Mouse (Mus musculus): ENCODE measurements around the gene Tmem222. TPM values are rescaled to one million over a fixed set of nuclear protein-coding genes. Genes with fewer than 3 reads are reported as not detected.

The Tmem222 gene
- polyA plus RNA-seq, 1 experiment from 2014 or later, result 85.8 TPM

- Histone ChIP-seq H3K4me3 (no peak overlapping the region), H3K9ac (no peak overlapping the region), H3K4me2 (no peak overlapping the region), H3K36me3 (ENCODE audit: poor library complexity, severe bottlenecking) (no peaks in the 10 kb centered on the region), H3K9me3 (replicated peaks) (no peaks in the 10 kb centered on the region), H3K27ac (no peak overlapping the region), H3K4me1 (peaks cover 11% of the 10 kb centered on the region), H3K27me3 (peaks cover 97% of the 10 kb centered on the region)
- 24% methylated on average over 15 of the region's 15 CpGs for WGBS
- no peak for ATAC-seq
Measured at GRCm38 (mm10) chr4:133247072-133247471, 30.5 kb downstream of the Tmem222 start.

- Histone ChIP-seq H3K4me3 (no peak overlapping the region), H3K4me2 (no peak overlapping the region), H3K4me1 (peaks cover 9% of the 10 kb centered on the region), H3K9me3 (replicated peaks) (no peaks in the 10 kb centered on the region), H3K36me3 (ENCODE audit: poor library complexity, severe bottlenecking) (no peaks in the 10 kb centered on the region), H3K27ac (no peak overlapping the region), H3K27me3 (peaks cover 97% of the 10 kb centered on the region), H3K9ac (no peak overlapping the region)
- ATAC-seq, result no peak
- WGBS, result 91% methylated on average over 1 of the region's 1 CpGs
Measured at GRCm38 (mm10) chr4:133244289-133244688, 33.3 kb downstream of the Tmem222 start.

- Histone ChIP-seq H3K27ac (no peak overlapping the region), H3K9me3 (replicated peaks) (no peaks in the 10 kb centered on the region), H3K4me2 (no peak overlapping the region), H3K9ac (no peak overlapping the region), H3K27me3 (peaks cover 97% of the 10 kb centered on the region), H3K36me3 (ENCODE audit: poor library complexity, severe bottlenecking) (no peaks in the 10 kb centered on the region), H3K4me1 (peaks cover 9% of the 10 kb centered on the region), H3K4me3 (no peak overlapping the region)
- WGBS, result 51% methylated on average over 13 of the region's 13 CpGs
- ATAC-seq, result no peak
Measured at GRCm38 (mm10) chr4:133243538-133243937, 34.1 kb downstream of the Tmem222 start.

DNA sequence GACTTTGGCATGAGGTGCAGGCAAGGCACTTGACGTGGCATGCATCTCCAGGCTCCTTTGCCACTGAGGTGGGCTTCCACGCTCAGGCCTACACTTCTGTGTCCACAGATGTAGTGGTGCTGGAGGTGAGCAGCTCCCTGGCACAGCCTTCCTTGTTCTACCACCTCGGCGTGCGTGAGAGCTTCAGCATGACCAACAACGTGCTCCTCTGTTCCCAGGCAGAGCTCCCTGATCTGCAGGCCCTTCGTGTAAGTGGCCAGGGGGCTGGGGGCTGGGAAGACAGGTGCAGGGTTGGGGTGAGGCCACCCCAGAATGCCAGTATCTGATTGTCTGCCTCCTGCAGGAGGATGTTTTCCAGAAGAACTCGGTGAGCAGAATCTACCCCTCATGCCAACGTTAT, 34.9 kb downstream of the Tmem222 start:
- Histone ChIP-seq H3K27ac (no peak overlapping the region), H3K4me2 (no peak overlapping the region), H3K9ac (no peak overlapping the region), H3K4me1 (peaks cover 9% of the 10 kb centered on the region), H3K36me3 (ENCODE audit: poor library complexity, severe bottlenecking) (no peaks in the 10 kb centered on the region), H3K9me3 (replicated peaks) (no peaks in the 10 kb centered on the region), H3K4me3 (no peak overlapping the region), H3K27me3 (peaks cover 89% of the 10 kb centered on the region)
- no peak for ATAC-seq
- WGBS, result 63% methylated on average over 9 of the region's 9 CpGs

DNA sequence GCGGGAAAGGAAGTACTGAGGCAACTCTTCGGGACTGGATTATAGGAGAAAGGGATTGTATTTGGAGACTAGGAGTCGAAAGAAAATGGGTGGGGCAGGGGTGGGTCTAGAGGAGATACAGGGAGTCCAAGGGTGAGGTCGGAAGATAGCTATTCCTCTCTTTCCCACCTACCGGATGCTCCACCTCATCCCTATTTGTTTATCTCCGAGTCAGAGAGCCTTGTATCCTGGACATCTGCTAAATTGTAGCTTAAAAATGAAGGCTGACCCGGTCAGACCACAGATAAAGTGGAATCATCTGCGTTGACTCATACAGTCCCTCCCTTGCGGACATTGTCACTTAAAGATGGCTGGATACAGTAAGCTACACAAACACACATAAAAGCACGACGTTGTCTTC, 35.7 kb downstream of the Tmem222 start:
- peak overlapping the region; percentile 46; the same call in 1 of the 2 replicates for H3K4me3 ChIP-seq
- no peak overlapping the region for H3K9ac ChIP-seq
- WGBS, result 35% methylated on average over 11 of the region's 11 CpGs
- H3K9me3 ChIP-seq (replicated peaks), result no peaks in the 10 kb centered on the region
- H3K36me3 ChIP-seq (ENCODE audit: poor library complexity, severe bottlenecking), result no peaks in the 10 kb centered on the region
- H3K27ac ChIP-seq, result no peak overlapping the region
- H3K4me2 ChIP-seq, result peak overlapping the region; percentile 82
- no peak for ATAC-seq
- peaks cover 81% of the 10 kb centered on the region for H3K27me3 ChIP-seq
- H3K4me1 ChIP-seq, result peaks cover 9% of the 10 kb centered on the region

GRCm38 (mm10) chr4:133240934-133241908, 36.4 kb downstream of the Tmem222 start:
- Histone ChIP-seq H3K27me3 (peaks cover 74% of the 10 kb centered on the region), H3K4me2 (peak overlapping the region; percentile 82), H3K9ac (peak overlapping the region; percentile 61), H3K36me3 (ENCODE audit: poor library complexity, severe bottlenecking) (no peaks in the 10 kb centered on the region), H3K27ac (no peak overlapping the region), H3K4me1 (peaks cover 9% of the 10 kb centered on the region), H3K4me3 (peak overlapping the region; percentile 46), H3K9me3 (replicated peaks) (no peaks in the 10 kb centered on the region)
- under 1% methylated on average over 78 of the region's 78 CpGs for WGBS
- peak; percentile 94 for ATAC-seq

GRCm38 (mm10) chr4:133240490-133240921, 37.1 kb downstream of the Tmem222 start, which contains the start of gene Map3k6:
Gene Map3k6 (plus strand): TSS chr4:133240818.
- Histone ChIP-seq H3K4me1 (peaks cover 9% of the 10 kb centered on the region), H3K9ac (peak within 1 kb of the TSS; percentile 61), H3K27ac (no peak within 1 kb of the TSS), H3K36me3 (ENCODE audit: poor library complexity, severe bottlenecking) (no peaks in the 10 kb centered on the region), H3K4me2 (peak within 1 kb of the TSS; percentile 82), H3K9me3 (replicated peaks) (no peaks in the 10 kb centered on the region), H3K27me3 (peaks cover 72% of the 10 kb centered on the region), H3K4me3 (peak within 1 kb of the TSS; percentile 46)
- 5% methylated on average over 16 of the region's 16 CpGs for WGBS
- ATAC-seq, result 0 out of 2 replicates have a peak, but pooled peaks have one; percentile 11

- Histone ChIP-seq H3K27ac (no peak overlapping the region), H3K9ac (no peak overlapping the region), H3K9me3 (replicated peaks) (no peaks in the 10 kb centered on the region), H3K4me1 (peaks cover 9% of the 10 kb centered on the region), H3K27me3 (peaks cover 50% of the 10 kb centered on the region), H3K4me2 (no peak overlapping the region), H3K36me3 (ENCODE audit: poor library complexity, severe bottlenecking) (no peaks in the 10 kb centered on the region), H3K4me3 (no peak overlapping the region)
- 82% methylated on average over 4 of the region's 4 CpGs for WGBS
- no peak for ATAC-seq
Measured at GRCm38 (mm10) chr4:133237911-133238310, 39.7 kb downstream of the Tmem222 start.

- Histone ChIP-seq H3K4me2 (no peak overlapping the region), H3K27ac (no peak overlapping the region), H3K36me3 (ENCODE audit: poor library complexity, severe bottlenecking) (no peaks in the 10 kb centered on the region), H3K4me1 (peaks cover under 1% of the 10 kb centered on the region; the same call in 1 of the 2 replicates), H3K27me3 (peaks cover 25% of the 10 kb centered on the region), H3K4me3 (no peak overlapping the region), H3K9me3 (replicated peaks) (no peaks in the 10 kb centered on the region), H3K9ac (no peak overlapping the region)
- ATAC-seq, result no peak
- 78% methylated on average over 5 of the region's 5 CpGs for WGBS
Measured at GRCm38 (mm10) chr4:133235415-133235814, 42.2 kb downstream of the Tmem222 start.

DNA sequence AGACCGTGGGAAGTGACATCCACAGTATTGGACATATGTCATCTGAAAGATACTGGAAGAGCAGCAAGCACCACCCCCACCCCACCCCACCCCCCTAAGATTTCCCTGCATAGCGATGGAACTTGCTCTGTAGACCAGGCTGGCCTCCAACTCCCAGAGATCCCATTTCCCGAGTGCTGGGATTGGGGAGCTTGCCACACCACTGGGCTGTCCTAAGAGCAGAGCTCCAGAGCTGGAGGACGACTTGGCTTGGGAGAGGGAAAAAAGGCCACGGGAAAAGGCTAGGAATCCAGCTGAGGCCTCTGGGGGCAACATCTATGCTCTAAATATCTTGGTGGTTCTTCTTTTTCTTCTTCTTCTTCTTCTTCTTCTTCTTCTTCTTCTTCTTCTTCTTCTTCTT, 42.8 kb downstream of the Tmem222 start:
- Histone ChIP-seq H3K27ac (no peak overlapping the region), H3K9ac (no peak overlapping the region), H3K4me1 (no peaks in the 10 kb centered on the region), H3K9me3 (replicated peaks) (no peaks in the 10 kb centered on the region), H3K4me2 (no peak overlapping the region), H3K36me3 (ENCODE audit: poor library complexity, severe bottlenecking) (no peaks in the 10 kb centered on the region), H3K27me3 (peaks cover 19% of the 10 kb centered on the region), H3K4me3 (no peak overlapping the region)
- WGBS, result 63% methylated on average over 5 of the region's 5 CpGs
- ATAC-seq, result no peak

DNA sequence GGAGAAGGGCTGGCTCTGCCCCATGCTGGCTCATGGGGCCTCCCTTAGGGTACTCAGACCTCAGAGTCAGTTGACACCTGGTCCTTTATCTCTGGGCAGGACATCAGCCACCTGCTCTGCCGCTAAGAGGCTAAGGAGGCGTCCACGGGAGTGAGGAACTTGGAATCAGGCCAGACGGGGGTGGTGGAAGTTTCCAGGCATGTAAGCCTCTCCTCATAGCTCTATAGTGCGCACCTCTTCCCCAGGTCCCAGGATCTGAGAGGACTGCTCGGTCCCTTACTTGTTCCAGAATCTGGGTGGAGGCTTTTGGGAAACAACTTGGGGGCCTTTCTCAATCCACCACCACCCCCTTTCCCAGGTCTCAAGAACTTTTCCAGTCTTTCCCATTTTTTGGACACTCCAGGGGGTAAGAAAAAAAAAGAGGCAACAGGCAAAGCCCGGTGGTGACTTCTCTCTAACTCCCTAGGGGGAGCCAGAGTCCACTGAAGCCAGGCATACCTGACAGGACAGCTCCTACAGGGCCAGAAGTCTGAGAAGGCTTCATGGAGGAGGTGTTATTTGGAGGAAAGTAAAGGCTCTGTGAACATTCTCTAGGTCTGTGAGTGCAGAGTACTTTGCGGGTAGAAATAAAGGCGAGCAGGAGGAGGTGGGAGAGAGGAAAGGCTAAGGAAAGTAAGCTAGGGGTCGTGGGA, 44.2 kb downstream of the Tmem222 start:
- WGBS, result 40% methylated on average over 10 of the region's 10 CpGs
- Histone ChIP-seq H3K4me3 (no peak overlapping the region), H3K36me3 (ENCODE audit: poor library complexity, severe bottlenecking) (no peaks in the 10 kb centered on the region), H3K27ac (no peak overlapping the region), H3K4me1 (no peaks in the 10 kb centered on the region), H3K4me2 (no peak overlapping the region), H3K9ac (no peak overlapping the region), H3K9me3 (replicated peaks) (no peaks in the 10 kb centered on the region), H3K27me3 (0 out of 2 replicates have a peak, but pooled peaks cover 8% of the 10 kb centered on the region)
- no peak for ATAC-seq

GRCm38 (mm10) chr4:133229582-133229981, 48.0 kb downstream of the Tmem222 start:
- ATAC-seq, result no peak
- H3K27me3 ChIP-seq, result 0 out of 2 replicates have a peak, but pooled peaks cover under 1% of the 10 kb centered on the region
- H3K4me2 ChIP-seq, result no peak overlapping the region
- no peaks in the 10 kb centered on the region for H3K9me3 ChIP-seq (replicated peaks)
- no peak overlapping the region for H3K27ac ChIP-seq
- 78% methylated on average over 8 of the region's 8 CpGs for WGBS
- H3K36me3 ChIP-seq (ENCODE audit: poor library complexity, severe bottlenecking), result no peaks in the 10 kb centered on the region
- H3K9ac ChIP-seq, result no peak overlapping the region
- H3K4me3 ChIP-seq, result no peak overlapping the region
- H3K4me1 ChIP-seq, result no peaks in the 10 kb centered on the region
